Mouse (Mus musculus): ENCODE results near the gene Egfl8.

DNA sequence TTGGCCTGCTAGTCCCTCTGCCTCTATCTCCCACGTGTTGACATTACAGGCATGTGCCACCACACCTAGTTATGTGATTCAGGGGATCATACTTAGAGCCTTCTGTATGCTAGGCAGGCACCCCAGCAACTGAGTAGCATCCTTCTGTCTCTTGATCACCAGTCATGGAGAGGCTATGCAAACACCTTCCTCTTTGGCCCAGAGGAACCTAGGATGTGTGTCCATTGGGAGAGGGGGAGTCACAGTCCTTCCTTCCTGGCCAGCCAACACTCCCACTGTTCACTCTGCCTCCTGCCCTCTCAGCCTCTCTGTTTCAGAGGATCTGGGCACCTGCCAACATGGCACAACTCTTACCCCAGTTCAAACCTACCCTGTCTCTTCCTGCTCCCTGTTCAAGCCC, 47.8 kb upstream of the Egfl8 start:
- TF ChIP-seq EP300 (optimal IDR thresholded peaks at IDR 0.05) (no peak), CTCF (IDR thresholded peaks at IDR 0.05; ENCODE audit: low read depth) (no peak)

Measured in stomach, postnatal 0 days (tissue).